Mouse (Mus musculus): Measurements from ENCODE around the gene Ssx2ip. TPM values are rescaled to one million over a fixed set of nuclear protein-coding genes. Genes with fewer than 3 reads are reported as not detected.

The Ssx2ip gene
- total and polyA plus RNA-seq, 2 experiments from 2014 or later, result 19.4 to 26.3 TPM

- Histone ChIP-seq H3K9me3 (ENCODE audit: low read length) (no peaks in the 10 kb centered on the region), H3K4me2 (ENCODE audit: low read depth, low read length, poor library complexity, severe bottlenecking) (no peak overlapping the region), H3K4me1 (ENCODE audit: insufficient read depth, low read length) (peaks cover 2% of the 10 kb centered on the region; the same call in 1 of the 2 replicates), H3K27me3 (ENCODE audit: insufficient read depth, low read length) (no peaks in the 10 kb centered on the region), H3K4me3 (ENCODE audit: low read depth, low read length) (no peak overlapping the region), H3K9ac (replicated peaks; ENCODE audit: low read length, poor library complexity, severe bottlenecking) (no peak overlapping the region), H3K27ac (ENCODE audit: low read depth, low read length) (no peak overlapping the region), H3K36me3 (ENCODE audit: insufficient read depth, low read length) (no peaks in the 10 kb centered on the region; the same call in 1 of the 2 replicates)
- DNase-seq (ENCODE audit: low spot score) (no peak), ATAC-seq (ENCODE audit: low FRiP score) (no peak)
- TF ChIP-seq CTCF (IDR thresholded peaks at IDR 0.05), result no peak
- 82% methylated on average over 6 of the region's 6 CpGs for WGBS
These were observed 44.5 kb downstream of the Ssx2ip start for GRCm38 (mm10) chr3:146448969-146449368.

- Histone ChIP-seq H3K36me3 (ENCODE audit: insufficient read depth, low read length) (no peaks in the 10 kb centered on the region; the same call in 1 of the 2 replicates), H3K9ac (replicated peaks; ENCODE audit: low read length, poor library complexity, severe bottlenecking) (peak within 1 kb of the TSS; percentile 61), H3K4me2 (ENCODE audit: low read depth, low read length, poor library complexity, severe bottlenecking) (peak within 1 kb of the TSS; percentile 65), H3K27me3 (ENCODE audit: insufficient read depth, low read length) (no peaks in the 10 kb centered on the region), H3K4me1 (ENCODE audit: insufficient read depth, low read length) (peaks cover 2% of the 10 kb centered on the region; the same call in 1 of the 2 replicates), H3K9me3 (ENCODE audit: low read length) (no peaks in the 10 kb centered on the region), H3K4me3 (ENCODE audit: low read depth, low read length) (peak within 1 kb of the TSS; percentile 51), H3K27ac (ENCODE audit: low read depth, low read length) (peak within 1 kb of the TSS; percentile 58)
- no peak for TF ChIP-seq CTCF (IDR thresholded peaks at IDR 0.05)
- WGBS, result 49% methylated on average over 9 of the region's 9 CpGs
- DNase-seq (ENCODE audit: low spot score), result no peak
- no peak; the same call in none of the 2 replicates for ATAC-seq (ENCODE audit: low FRiP score)
These were observed 45.4 kb downstream of the Ssx2ip start, which contains the start of gene Ctbs for GRCm38 (mm10) chr3:146449745-146450250. Ctbs (plus strand) TSS chr3:146449795.

- peak overlapping the region; percentile 61 for H3K9ac ChIP-seq (replicated peaks; ENCODE audit: low read length, poor library complexity, severe bottlenecking)
- H3K4me3 ChIP-seq (ENCODE audit: low read depth, low read length), result peak overlapping the region; percentile 51
- H3K36me3 ChIP-seq (ENCODE audit: insufficient read depth, low read length), result no peaks in the 10 kb centered on the region; the same call in 1 of the 2 replicates
- peak overlapping the region; percentile 65 for H3K4me2 ChIP-seq (ENCODE audit: low read depth, low read length, poor library complexity, severe bottlenecking)
- peak; percentile 95 for DNase-seq (ENCODE audit: low spot score)
- peaks cover 2% of the 10 kb centered on the region; the same call in 1 of the 2 replicates for H3K4me1 ChIP-seq (ENCODE audit: insufficient read depth, low read length)
- under 1% methylated on average over 29 of the region's 29 CpGs for WGBS
- ATAC-seq (ENCODE audit: low FRiP score), result peak; percentile 99
- TF ChIP-seq CTCF (IDR thresholded peaks at IDR 0.05), result peak; percentile 61
- H3K9me3 ChIP-seq (ENCODE audit: low read length), result no peaks in the 10 kb centered on the region
- H3K27ac ChIP-seq (ENCODE audit: low read depth, low read length), result peak overlapping the region; percentile 58
- no peaks in the 10 kb centered on the region for H3K27me3 ChIP-seq (ENCODE audit: insufficient read depth, low read length)
These were observed 46.0 kb downstream of the Ssx2ip start for GRCm38 (mm10) chr3:146450371-146450841.

GRCm38 (mm10) chr3:146451375-146451774 lies 46.9 kb downstream of the Ssx2ip start:
- DNase-seq (ENCODE audit: low spot score) (no peak), ATAC-seq (ENCODE audit: low FRiP score) (no peak)
- H3K36me3 ChIP-seq (ENCODE audit: insufficient read depth, low read length), result no peaks in the 10 kb centered on the region
- no peak overlapping the region for H3K27ac ChIP-seq (ENCODE audit: low read depth, low read length)
- no peaks in the 10 kb centered on the region for H3K9me3 ChIP-seq (ENCODE audit: low read length)
- no peak overlapping the region for H3K4me3 ChIP-seq (ENCODE audit: low read depth, low read length)
- H3K27me3 ChIP-seq (ENCODE audit: insufficient read depth, low read length), result no peaks in the 10 kb centered on the region
- 66% methylated on average over 5 of the region's 5 CpGs for WGBS
- H3K4me1 ChIP-seq (ENCODE audit: insufficient read depth, low read length), result peaks cover 2% of the 10 kb centered on the region; the same call in 1 of the 2 replicates
- H3K9ac ChIP-seq (replicated peaks; ENCODE audit: low read length, poor library complexity, severe bottlenecking), result no peak overlapping the region
- TF ChIP-seq CTCF (IDR thresholded peaks at IDR 0.05), result no peak
- H3K4me2 ChIP-seq (ENCODE audit: low read depth, low read length, poor library complexity, severe bottlenecking), result no peak overlapping the region

- DNase-seq (ENCODE audit: low spot score) (no peak), ATAC-seq (ENCODE audit: low FRiP score) (no peak)
- TF ChIP-seq CTCF (IDR thresholded peaks at IDR 0.05), result peak; percentile 19; the same call in 1 of the 2 replicates
- no peaks in the 10 kb centered on the region for H3K4me1 ChIP-seq (ENCODE audit: insufficient read depth, low read length)
- H3K36me3 ChIP-seq (ENCODE audit: insufficient read depth, low read length), result no peaks in the 10 kb centered on the region
- H3K4me3 ChIP-seq (ENCODE audit: low read depth, low read length), result no peak overlapping the region
- H3K9me3 ChIP-seq (ENCODE audit: low read length), result no peaks in the 10 kb centered on the region
- H3K4me2 ChIP-seq (ENCODE audit: low read depth, low read length, poor library complexity, severe bottlenecking), result no peak overlapping the region
- no peak overlapping the region for H3K27ac ChIP-seq (ENCODE audit: low read depth, low read length)
- WGBS, result 66% methylated on average over 2 of the region's 2 CpGs
- no peak overlapping the region for H3K9ac ChIP-seq (replicated peaks; ENCODE audit: low read length, poor library complexity, severe bottlenecking)
- no peaks in the 10 kb centered on the region for H3K27me3 ChIP-seq (ENCODE audit: insufficient read depth, low read length)
These were observed 58.5 kb downstream of the Ssx2ip start for GRCm38 (mm10) chr3:146462939-146463338.

GRCm38 (mm10) chr3:146469226-146469625 lies 64.8 kb downstream of the Ssx2ip start:
- DNase-seq (ENCODE audit: low spot score) (no peak), ATAC-seq (ENCODE audit: low FRiP score) (no peak)
- H3K27me3 ChIP-seq (ENCODE audit: insufficient read depth, low read length), result no peaks in the 10 kb centered on the region
- no peak for TF ChIP-seq CTCF (IDR thresholded peaks at IDR 0.05)
- WGBS, result 82% methylated on average over 2 of the region's 2 CpGs
- no peaks in the 10 kb centered on the region for H3K9me3 ChIP-seq (ENCODE audit: low read length)
- no peak overlapping the region for H3K9ac ChIP-seq (replicated peaks; ENCODE audit: low read length, poor library complexity, severe bottlenecking)
- H3K4me1 ChIP-seq (ENCODE audit: insufficient read depth, low read length), result no peaks in the 10 kb centered on the region
- no peak overlapping the region for H3K4me3 ChIP-seq (ENCODE audit: low read depth, low read length)
- no peak overlapping the region for H3K27ac ChIP-seq (ENCODE audit: low read depth, low read length)
- H3K4me2 ChIP-seq (ENCODE audit: low read depth, low read length, poor library complexity, severe bottlenecking), result no peak overlapping the region
- no peaks in the 10 kb centered on the region for H3K36me3 ChIP-seq (ENCODE audit: insufficient read depth, low read length)
